In the genomic region with DNA sequence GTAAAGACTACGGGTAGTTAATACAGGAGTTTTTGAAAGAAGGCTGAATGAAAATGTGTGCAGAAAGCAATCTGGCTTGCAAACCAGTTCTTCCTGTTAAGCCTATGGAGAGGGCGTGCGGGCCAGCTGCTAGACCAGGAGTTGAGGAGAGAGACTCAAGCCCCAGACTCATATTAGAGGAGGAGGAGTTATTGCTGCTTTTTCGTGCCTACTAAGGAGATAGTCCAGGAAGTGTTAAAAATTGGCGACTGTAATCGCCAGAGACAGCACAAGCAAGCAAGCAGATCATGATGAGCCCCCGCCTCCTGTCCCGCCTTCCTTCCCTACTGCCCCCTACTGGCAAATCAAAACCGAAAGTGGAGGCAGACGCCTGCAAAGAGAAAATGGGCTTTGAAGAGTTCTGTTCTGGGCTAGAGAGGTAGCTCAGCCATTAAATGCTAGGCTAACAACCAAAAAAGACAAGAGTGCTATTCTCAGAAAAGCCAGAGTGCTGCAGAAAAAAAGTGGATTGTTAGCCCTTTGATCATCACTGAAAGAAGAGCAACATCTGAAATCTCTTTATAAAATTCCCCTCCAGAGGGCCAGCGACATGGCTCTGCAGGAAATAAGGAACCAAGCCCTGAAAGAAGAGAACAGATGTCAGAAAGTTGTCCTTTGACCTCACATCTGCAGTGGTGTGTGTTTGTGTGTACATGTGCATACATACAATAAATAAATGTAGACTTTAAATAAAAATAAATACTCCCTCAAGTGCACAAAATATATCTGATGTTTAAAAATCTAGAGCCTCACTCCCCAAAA, we compare ENCODE assay signal across 8 mouse cellular contexts. TPM values are rescaled to one million over a fixed set of nuclear protein-coding genes. Genes with fewer than 3 reads are reported as not detected.
A peak's percentile ranks its signal among the peaks of the same experiment; 100 is the strongest.
DNase-seq lines count a peak whose midpoint lies in the region; ATAC-seq lines count a peak whose summit lies in the region.

No protein-coding gene starts in this region.

- H3K4me1 ChIP-seq in hindbrain, embryonic 15.5 days (replicated peaks): no peaks in the 10 kb centered on the region

- H3K4me3 ChIP-seq in hindbrain, embryonic 15.5 days: peak overlapping the region; percentile 33

- H3K27me3 ChIP-seq in hindbrain, embryonic 15.5 days: peaks cover 8% of the 10 kb centered on the region; the same call in 1 of the 2 replicates

- peak; percentile 39 for DNase-seq in R1 (ENCODE audit: low read depth, low spot score)
- DNase-seq in cerebellum, postnatal 25 days: peak; percentile 55 to 74
- DNase-seq in gastrocnemius, adult 18-20 months (ENCODE audit: low spot score): peak; percentile 76
- DNase-seq in layer of hippocampus, postnatal 36 days: peak; percentile 50 to 61
- peak; percentile 76 for DNase-seq in lung, postnatal 36 days
- DNase-seq in retina, embryonic 14.5 days (ENCODE audit: low spot score): peak; percentile 65
- peak; percentile 68 to 69 for DNase-seq in thymus, postnatal 36 days

- H3K4me2 ChIP-seq in hindbrain, embryonic 15.5 days: peak overlapping the region; percentile 48

- H3K9ac ChIP-seq in hindbrain, embryonic 15.5 days: no peak overlapping the region

- no peaks in the 10 kb centered on the region for H3K9me3 ChIP-seq in hindbrain, embryonic 15.5 days

- no peak overlapping the region for H3K27ac ChIP-seq in hindbrain, embryonic 15.5 days (replicated peaks)

- ATAC-seq in hindbrain, embryonic 15.5 days (ENCODE audit: low FRiP score, low read depth): 0 out of 2 replicates have a peak, but pooled peaks have one; percentile 19

- no peaks in the 10 kb centered on the region for H3K36me3 ChIP-seq in hindbrain, embryonic 15.5 days

- WGBS in hindbrain, embryonic 15.5 days: 28% methylated on average over 11 of the region's 11 CpGs

RNA-seq across cellular contexts. Expression of a gene that starts 33.9 kb away (rescaled TPM):
- total RNA-seq in gastrocnemius, adult 18-20 months (2021): 10 to 100 TPM; 36.0 to 42.6 TPM
- polyA plus RNA-seq in hindbrain, embryonic 15.5 days (2015; fragmentation: Nextera tagmentation; extraction: Ambion mirVana): 18.2 and 18.8 TPM in 2 replicates
- total RNA-seq in layer of hippocampus, postnatal 36 days (2021): 10 to 100 TPM; 21.8 to 23.7 TPM
